Mouse (Mus musculus) lung, adult 18-20 months (tissue): ENCODE measurements around the gene Akap2.

Experiments
- DNase-seq, 2 experiments: peaks; one replicate each; pipeline ENCODE4 v3.0.0; 2022; ENCODE audit warnings: mixed read lengths in 2 of 2

Gene Akap2

GRCm38 (mm10) chr4:57703574-57704470 lies 13.6 kb upstream of the Akap2 start:
- DNase-seq, result no peak

- DNase-seq, result no peak
Measured at GRCm38 (mm10) chr4:57704575-57704974, 12.9 kb upstream of the Akap2 start.

GRCm38 (mm10) chr4:57715849-57716248 lies 1.6 kb upstream of the Akap2 start:
- no peak for DNase-seq

GRCm38 (mm10) chr4:57716735-57717134 lies 722 bp upstream of the Akap2 start:
- DNase-seq, result no peak

- no peak for DNase-seq
Measured at GRCm38 (mm10) chr4:57719370-57719769, 1.9 kb downstream of the Akap2 start.

- DNase-seq, result no peak
Measured at GRCm38 (mm10) chr4:57720869-57721361, 3.5 kb downstream of the Akap2 start.

GRCm38 (mm10) chr4:57722296-57722695 lies 4.8 kb downstream of the Akap2 start:
- no peak for DNase-seq

GRCm38 (mm10) chr4:57723659-57724058 lies 6.2 kb downstream of the Akap2 start:
- DNase-seq, result no peak

- no peak for DNase-seq
Measured at GRCm38 (mm10) chr4:57725569-57725968, 8.1 kb downstream of the Akap2 start.

GRCm38 (mm10) chr4:57728611-57729183 lies 11.2 kb downstream of the Akap2 start:
- DNase-seq, result no peak

- peak in 1 of 2 experiments; percentile 34 for DNase-seq
Measured at GRCm38 (mm10) chr4:57730047-57730446, 12.6 kb downstream of the Akap2 start.

- no peak for DNase-seq
Measured at GRCm38 (mm10) chr4:57730801-57731598, 13.5 kb downstream of the Akap2 start.

GRCm38 (mm10) chr4:57732351-57732750 lies 14.9 kb downstream of the Akap2 start:
- no peak for DNase-seq

GRCm38 (mm10) chr4:57733445-57733844 lies 16.0 kb downstream of the Akap2 start:
- no peak for DNase-seq

- no peak for DNase-seq
Measured at GRCm38 (mm10) chr4:57735426-57735825, 18.0 kb downstream of the Akap2 start.

- no peak for DNase-seq
Measured at GRCm38 (mm10) chr4:57738856-57739552, 21.5 kb downstream of the Akap2 start.

- DNase-seq, result no peak
Measured at GRCm38 (mm10) chr4:57743325-57743929, 26.0 kb downstream of the Akap2 start.

- DNase-seq, result peak in 1 of 2 experiments; percentile 10
Measured at GRCm38 (mm10) chr4:57750651-57751050, 33.2 kb downstream of the Akap2 start.

GRCm38 (mm10) chr4:57751054-57751453 lies 33.6 kb downstream of the Akap2 start:
- no peak for DNase-seq

GRCm38 (mm10) chr4:57751566-57751965 lies 34.1 kb downstream of the Akap2 start:
- no peak for DNase-seq

GRCm38 (mm10) chr4:57755085-57755484 lies 37.6 kb downstream of the Akap2 start:
- no peak for DNase-seq

- DNase-seq, result no peak
Measured at GRCm38 (mm10) chr4:57757997-57758396, 40.5 kb downstream of the Akap2 start.
